Mouse (Mus musculus) heart, postnatal 0 days (tissue): ENCODE data around the gene Ccdc189. TPM values are rescaled to one million over a fixed set of nuclear protein-coding genes. Genes with fewer than 3 reads are reported as not detected.
A peak's percentile ranks its signal among the peaks of the same experiment; 100 is the strongest.

Source experiments
- ATAC-seq: fragments of 200-750 bp; cut with Nextera tagmentation; 2 replicates; pipeline ENCODE4 v1.8.0; 2017; ENCODE audit warnings: low read depth, moderate number of reproducible peaks, moderate library complexity; ENCODE audit not compliant: insufficient read depth
- DNase-seq: peaks from one replicate; pipeline ENCODE4 v3.0.0-alpha.2; 2016; ENCODE audit warnings: low spot score
- H3K27ac ChIP-seq: fragments of 300-500 bp; sonication (generic); 2 replicates; pipeline ENCODE4 v1.5.1; 2014; ENCODE audit warnings: low read depth, mild to moderate bottlenecking
- H3K27me3 ChIP-seq: fragments of 300-500 bp; sonication (generic); 2 replicates; pipeline ENCODE4 v1.6.1; 2014; ENCODE audit warnings: low read length, mixed read lengths; ENCODE audit not compliant: control insufficient read depth, insufficient read depth
- H3K36me3 ChIP-seq: fragments of 300-500 bp; sonication (generic); replicated peaks from 2 replicates; pipeline ENCODE4 v1.6.1; 2014; ENCODE audit warnings: low read length, mixed read lengths; ENCODE audit not compliant: control insufficient read depth, insufficient read depth
- H3K4me1 ChIP-seq: fragments of 300-500 bp; sonication (generic); 2 replicates; pipeline ENCODE4 v1.6.1; 2014; ENCODE audit warnings: antibody characterized with exemption; ENCODE audit not compliant: control insufficient read depth, insufficient read depth
- H3K4me2 ChIP-seq: fragments of 300-500 bp; sonication (generic); 2 replicates; pipeline ENCODE4 v1.6.1; 2014; ENCODE audit warnings: low read depth, mild to moderate bottlenecking, low read length, moderate library complexity
- H3K4me3 ChIP-seq: fragments of 300-500 bp; sonication (generic); 2 replicates; pipeline ENCODE4 v1.5.1; 2014; ENCODE audit warnings: low read depth, low read length
- H3K9ac ChIP-seq: fragments of 300-500 bp; sonication (generic); replicated peaks from 2 replicates; pipeline ENCODE4 v1.6.1; 2014; ENCODE audit warnings: low read depth, low read length, mixed read lengths
- H3K9me3 ChIP-seq: fragments of 300-500 bp; sonication (generic); replicated peaks from 2 replicates; pipeline ENCODE4 v1.6.1; 2016; ENCODE audit warnings: low read length; ENCODE audit not compliant: control insufficient read depth
- CTCF ChIP-seq: IDR thresholded peaks from 2 replicates; pipeline ENCODE4 v1.5.1; 2016; ENCODE audit warnings: antibody characterized with exemption, control low read depth, low read depth
- EP300 ChIP-seq: IDR thresholded peaks from 2 replicates; pipeline ENCODE4 v1.6.1; 2016; ENCODE audit warnings: antibody characterized with exemption, low read depth
- WGBS: fragments of 180-500 bp; shearing (Covaris S2); extraction: QIAGEN DNeasy Blood & Tissue Kit; methylation state at CpG from one replicate; pipeline ENCODE4 v1.1.7; 2014; 5-methylcytosine and 5-hydroxymethylcytosine counted together
- polyA plus RNA-seq: library from polyadenylated mRNA; unstranded; fragments of >200 nt; fragmentation: Nextera tagmentation; extraction: Ambion mirVana; gene quantifications from 2 replicates; pipeline ENCODE4 v1.2.1, GENCODE M21; 2015
- total RNA-seq: library from RNA; depleted of rRNA; stranded (reverse); fragments of >200 nt; gene quantifications from 2 replicates; pipeline ENCODE4 v1.2.3, GENCODE M21; 2014; ENCODE audit warnings: low replicate concordance

The Ccdc189 gene
- total and polyA plus RNA-seq, 2 experiments from 2014 or later, result 15.0 to 16.0 TPM

DNA sequence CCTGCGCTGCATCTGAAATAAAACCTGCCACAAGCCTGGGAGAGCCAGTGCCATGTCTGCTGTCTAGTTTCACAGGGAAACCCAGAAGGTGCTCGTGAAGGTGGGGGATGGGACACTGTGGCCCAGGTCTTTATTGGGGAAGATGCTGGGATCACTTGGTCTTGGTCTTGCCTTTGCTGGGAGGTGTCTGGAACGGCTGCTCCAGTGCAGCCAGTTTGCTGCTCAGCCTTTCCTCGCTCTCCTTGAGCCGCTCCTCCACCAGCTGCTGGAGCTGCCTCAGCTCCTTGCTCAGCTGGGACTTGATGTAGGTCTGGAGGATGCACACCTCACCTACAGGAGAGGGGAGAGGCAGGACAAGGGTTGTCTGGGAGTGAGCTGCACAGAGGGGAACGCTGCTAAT lies 5.1 kb downstream of the Ccdc189 start:
- no peak for ATAC-seq
- Histone ChIP-seq H3K27me3 (no peaks in the 10 kb centered on the region), H3K27ac (no peak overlapping the region), H3K4me1 (peaks cover 9% of the 10 kb centered on the region; the same call in 1 of the 2 replicates), H3K4me2 (no peak overlapping the region), H3K36me3 (peaks cover 59% of the 10 kb centered on the region), H3K9me3 (no peaks in the 10 kb centered on the region), H3K4me3 (no peak overlapping the region), H3K9ac (no peak overlapping the region)
- TF ChIP-seq EP300, result no peak
- TF ChIP-seq CTCF, result no peak
- no peak for DNase-seq
- 90% methylated on average over 6 of the region's 6 CpGs for WGBS

DNA sequence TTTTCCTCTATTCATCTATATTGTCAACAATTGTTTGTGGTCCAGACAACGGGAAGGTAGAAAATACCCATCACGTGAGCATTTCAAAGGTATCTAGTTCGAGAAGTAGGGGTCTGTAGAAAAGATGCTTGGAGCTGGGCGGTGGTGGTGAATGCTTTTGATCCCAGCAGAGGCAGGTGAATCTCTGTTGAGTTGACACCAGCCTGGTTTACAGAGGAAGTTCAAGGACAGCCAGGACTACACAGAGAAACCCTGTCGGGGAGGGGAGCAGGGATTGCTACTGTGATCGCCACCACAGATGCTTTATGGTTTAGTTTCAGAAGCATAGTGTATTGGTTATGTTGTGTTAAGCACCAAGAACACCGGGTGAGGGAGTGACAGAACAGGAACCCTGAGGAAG lies 14.3 kb downstream of the Ccdc189 start:
- DNase-seq (no peak), ATAC-seq (no peak)
- TF ChIP-seq CTCF (no peak), EP300 (no peak)
- Histone ChIP-seq H3K9ac (peak overlapping the region; percentile 83; the same call in 1 of the 2 replicates), H3K9me3 (no peaks in the 10 kb centered on the region), H3K4me3 (peak overlapping the region; percentile 80), H3K27me3 (no peaks in the 10 kb centered on the region), H3K36me3 (peaks cover 24% of the 10 kb centered on the region), H3K27ac (0 out of 2 replicates have a peak overlapping the region, but pooled peaks have one; percentile 73), H3K4me2 (peak overlapping the region; percentile 97), H3K4me1 (peaks cover 18% of the 10 kb centered on the region)
- WGBS, result 19% methylated on average over 7 of the region's 7 CpGs

DNA sequence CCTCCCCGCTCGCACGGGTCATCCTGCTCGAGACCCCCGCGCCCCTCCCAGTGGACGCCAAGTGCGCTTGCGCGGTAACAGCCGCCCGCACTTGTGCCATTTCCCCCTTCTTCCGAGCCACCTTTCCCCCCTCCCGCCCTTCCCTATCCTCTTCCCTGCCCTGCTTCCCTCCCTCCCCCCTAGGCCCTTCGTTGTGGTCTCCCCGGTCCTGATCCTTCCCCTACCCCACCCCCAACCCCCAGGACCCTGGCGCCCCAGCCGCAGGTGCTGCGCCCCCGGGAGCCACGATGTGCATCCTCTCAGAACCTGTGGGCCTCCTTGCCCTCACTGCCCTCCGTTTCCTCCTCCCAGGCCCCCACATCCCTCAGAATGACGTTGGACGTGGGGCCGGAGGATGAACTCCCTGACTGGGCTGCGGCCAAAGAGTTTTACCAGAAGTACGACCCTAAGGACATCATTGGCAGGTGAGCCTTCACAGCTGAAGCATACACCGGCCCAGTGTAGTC lies 14.8 kb downstream of the Ccdc189 start:
- no peak for TF ChIP-seq EP300
- TF ChIP-seq CTCF, result no peak
- DNase-seq (no peak), ATAC-seq (no peak)
- Histone ChIP-seq H3K36me3 (peaks cover 20% of the 10 kb centered on the region), H3K27ac (peak overlapping the region; percentile 73), H3K4me3 (peak overlapping the region; percentile 80), H3K9me3 (no peaks in the 10 kb centered on the region), H3K4me2 (peak overlapping the region; percentile 97), H3K9ac (peak overlapping the region; percentile 83), H3K27me3 (no peaks in the 10 kb centered on the region), H3K4me1 (peaks cover 18% of the 10 kb centered on the region)
- WGBS, result under 1% methylated on average over 23 of the region's 28 CpGs

DNA sequence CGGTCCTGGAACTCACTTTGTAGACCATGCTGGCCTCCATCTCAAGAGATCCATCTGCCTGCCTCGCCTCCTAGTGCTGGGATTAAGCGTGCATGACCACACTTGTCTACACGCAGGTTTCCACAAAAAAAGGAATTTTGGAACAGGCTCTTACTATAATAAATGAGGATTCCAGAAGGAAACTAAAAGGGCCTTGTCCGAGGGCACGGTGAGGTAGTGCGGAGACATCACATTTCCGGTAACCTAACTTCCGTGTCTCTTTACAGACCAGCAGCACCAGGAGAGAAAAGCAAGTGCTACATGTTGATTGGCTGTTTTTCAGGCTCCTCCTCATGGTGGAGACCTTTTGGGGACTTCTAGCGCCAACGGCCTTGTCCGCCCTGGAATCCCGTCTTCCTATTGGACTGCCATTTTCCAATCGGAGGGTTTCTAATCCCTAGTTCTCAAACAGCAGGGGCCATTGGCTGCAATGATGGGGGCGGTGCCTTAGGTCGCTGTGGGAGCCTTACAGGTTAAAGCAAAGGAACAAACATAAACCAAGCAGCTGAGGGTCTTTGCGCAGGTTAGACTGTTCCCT lies 15.4 kb downstream of the Ccdc189 start, which contains the start of gene Phkg2:
Gene Phkg2, plus strand, starts transcription at position 446 of the 577 bp plus-strand sequence.
- ATAC-seq, result peak; percentile 98
- Histone ChIP-seq H3K36me3 (peaks cover 15% of the 10 kb centered on the region), H3K4me3 (peak within 1 kb of the TSS; percentile 80), H3K4me2 (peak within 1 kb of the TSS; percentile 97), H3K9me3 (no peaks in the 10 kb centered on the region), H3K4me1 (peaks cover 18% of the 10 kb centered on the region), H3K27me3 (no peaks in the 10 kb centered on the region), H3K9ac (peak within 1 kb of the TSS; percentile 83), H3K27ac (peak within 1 kb of the TSS; percentile 78)
- under 1% methylated on average over 17 of the region's 17 CpGs for WGBS
- no peak for TF ChIP-seq EP300
- TF ChIP-seq CTCF, result no peak
- DNase-seq, result peak; percentile 100

DNA sequence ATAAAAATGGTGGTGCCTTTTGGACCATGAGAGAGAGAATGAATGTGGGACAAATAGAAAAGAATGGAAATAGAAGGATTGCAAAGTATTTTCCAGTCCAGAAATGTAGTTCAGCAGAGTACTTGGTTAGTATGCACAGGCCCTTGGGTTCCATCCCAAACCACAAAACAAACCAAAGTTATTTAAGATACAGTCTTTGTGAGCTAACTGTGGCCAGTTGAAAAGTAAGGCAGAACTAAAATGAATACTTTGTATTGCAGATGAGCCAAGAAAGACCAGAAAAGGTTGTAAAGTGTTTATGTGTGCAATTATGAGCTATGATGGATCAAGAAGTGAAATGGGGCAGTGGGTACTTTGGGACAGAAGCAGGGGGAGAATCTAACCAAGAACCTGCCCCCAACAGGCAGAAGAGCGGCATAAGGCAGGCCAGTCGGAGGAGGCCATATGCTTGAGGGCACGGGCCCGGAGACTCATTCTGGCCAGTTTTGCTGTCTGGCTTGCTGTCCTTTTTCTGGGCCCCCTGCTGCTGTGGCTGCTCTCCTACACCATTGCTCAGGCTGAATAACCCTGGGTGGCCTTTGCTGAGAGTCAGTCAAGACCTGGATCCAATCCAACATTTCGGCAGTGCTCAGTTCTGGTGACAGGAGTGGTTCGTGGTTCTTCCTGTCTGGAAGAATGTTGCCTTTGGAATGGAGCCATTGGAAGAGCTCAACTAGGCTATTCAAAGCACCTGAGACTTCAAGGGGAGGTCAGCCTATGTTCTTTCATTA lies 23.8 kb downstream of the Ccdc189 start:
- TF ChIP-seq EP300 (0 out of 2 replicates have a peak, but pooled peaks have one; percentile 15), CTCF (peak; percentile 29)
- ATAC-seq, result peak; percentile 92
- Histone ChIP-seq H3K36me3 (peaks cover 44% of the 10 kb centered on the region), H3K4me1 (0 out of 2 replicates have a peak, but pooled peaks cover 9% of the 10 kb centered on the region), H3K9me3 (no peaks in the 10 kb centered on the region), H3K9ac (no peak overlapping the region), H3K4me3 (no peak overlapping the region), H3K4me2 (no peak overlapping the region), H3K27ac (peak overlapping the region; percentile 9), H3K27me3 (no peaks in the 10 kb centered on the region)
- WGBS, result 33% methylated on average over 6 of the region's 6 CpGs
- peak; percentile 87 for DNase-seq
